Mouse (Mus musculus): ENCODE results near the gene Elfn2.

Gene Elfn2

DNA sequence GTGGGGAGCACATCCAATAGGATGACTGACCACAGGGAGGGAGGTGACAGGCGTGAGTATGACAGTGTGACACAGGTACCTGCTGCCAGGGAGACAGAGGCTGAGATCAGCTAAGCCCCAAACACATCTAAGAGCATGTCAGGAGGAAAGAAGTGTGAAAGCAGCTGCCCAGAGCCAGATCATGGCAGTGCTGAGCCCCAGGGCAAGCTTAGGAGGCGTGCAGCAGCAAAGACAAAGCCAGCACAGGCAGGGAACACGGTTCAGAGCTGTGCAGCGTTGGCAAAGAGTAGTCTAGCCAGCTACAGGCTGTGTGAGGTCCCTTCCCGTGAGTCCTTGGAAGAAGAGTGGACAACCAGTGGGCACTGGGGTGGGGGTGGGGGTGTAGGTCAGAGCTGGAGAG is 40.9 kb downstream of the Elfn2 start:
- no peak for DNase-seq

GRCm38 (mm10) chr15:78677015-78677414 is 41.6 kb downstream of the Elfn2 start:
- DNase-seq, result no peak

GRCm38 (mm10) chr15:78674912-78675412 is 43.6 kb downstream of the Elfn2 start:
- DNase-seq, result no peak

GRCm38 (mm10) chr15:78673436-78673835 is 45.1 kb downstream of the Elfn2 start:
- no peak for DNase-seq

- peak; percentile 50 for DNase-seq
These were observed 48.2 kb downstream of the Elfn2 start for GRCm38 (mm10) chr15:78670341-78670740.

GRCm38 (mm10) chr15:78669221-78669871 is 49.2 kb downstream of the Elfn2 start:
- DNase-seq, result no peak

- no peak for DNase-seq
These were observed 54.3 kb downstream of the Elfn2 start for GRCm38 (mm10) chr15:78664268-78664667.

GRCm38 (mm10) chr15:78651169-78651568 is 67.4 kb downstream of the Elfn2 start:
- no peak for DNase-seq

DNA sequence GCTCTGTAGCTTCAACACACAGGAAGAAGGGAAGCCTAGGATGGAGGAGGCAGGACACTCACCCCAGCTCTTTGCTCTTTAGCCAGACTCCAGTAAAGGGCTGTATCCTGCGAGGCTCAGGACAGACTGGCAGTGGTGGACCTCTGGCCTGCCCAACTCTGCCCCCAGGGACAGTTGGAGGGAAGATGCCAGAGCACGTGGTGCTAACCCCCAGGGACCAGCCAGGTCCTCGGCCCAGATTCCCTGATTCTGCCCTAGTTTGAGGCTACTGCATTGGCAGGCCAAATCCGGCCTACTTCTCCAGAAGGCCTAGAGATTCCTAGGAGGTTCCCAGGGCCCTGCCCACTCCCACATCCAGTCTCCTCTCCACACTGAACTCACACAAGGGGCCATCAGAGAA is 70.8 kb downstream of the Elfn2 start:
- DNase-seq, result no peak

- no peak for DNase-seq
These were observed 74.0 kb downstream of the Elfn2 start for GRCm38 (mm10) chr15:78644606-78645005.

DNA sequence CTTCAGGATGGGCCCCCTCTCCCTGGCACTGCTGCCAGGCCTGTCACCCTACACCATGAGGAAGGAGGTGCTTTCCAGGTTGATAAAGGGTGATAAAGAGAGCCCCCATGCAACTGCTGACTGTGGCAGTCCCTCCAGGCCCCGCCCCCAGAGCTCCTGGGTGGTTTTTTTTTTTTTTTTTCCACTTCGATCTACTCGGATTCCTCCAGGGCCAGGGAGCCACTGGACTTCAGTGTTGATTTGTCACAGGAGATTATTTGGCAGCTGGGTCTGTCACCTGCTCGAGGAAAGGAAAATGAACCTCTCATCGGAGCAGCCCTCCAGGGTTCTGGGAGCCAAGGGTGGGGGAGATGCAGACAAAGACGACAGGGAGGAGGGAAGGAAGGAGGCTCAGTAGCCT is 74.9 kb downstream of the Elfn2 start:
- peak; percentile 21 for DNase-seq

DNA sequence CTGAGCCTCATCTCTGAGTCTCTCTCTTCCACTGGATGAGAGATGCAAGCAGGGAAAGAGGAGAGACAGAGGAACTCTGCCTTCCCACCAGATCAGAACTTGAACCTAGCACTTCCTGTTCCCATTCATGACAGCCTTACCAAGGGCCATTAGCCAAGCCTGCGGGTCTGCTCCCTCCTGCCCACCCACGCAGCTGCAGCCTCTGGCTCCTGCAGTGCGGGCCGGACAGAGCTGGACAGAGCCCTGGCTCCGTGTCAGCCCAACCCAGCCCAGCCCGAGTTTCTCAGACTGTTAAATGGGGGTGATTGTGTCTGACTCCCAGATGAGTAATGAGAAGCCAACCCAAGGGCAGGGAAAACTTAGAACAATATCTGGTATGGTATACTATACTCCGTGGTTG is 83.3 kb downstream of the Elfn2 start:
- peak; percentile 12 for DNase-seq

GRCm38 (mm10) chr15:78634095-78634737 is 84.4 kb downstream of the Elfn2 start:
- DNase-seq, result peak; percentile 91

GRCm38 (mm10) chr15:78633413-78633812 is 85.2 kb downstream of the Elfn2 start:
- DNase-seq, result peak; percentile 53

GRCm38 (mm10) chr15:78632387-78632786 is 86.2 kb downstream of the Elfn2 start:
- peak; percentile 14 for DNase-seq

- no peak for DNase-seq
These were observed 92.3 kb downstream of the Elfn2 start for GRCm38 (mm10) chr15:78626285-78626684.

GRCm38 (mm10) chr15:78624961-78625360 is 93.6 kb downstream of the Elfn2 start:
- no peak for DNase-seq

DNA sequence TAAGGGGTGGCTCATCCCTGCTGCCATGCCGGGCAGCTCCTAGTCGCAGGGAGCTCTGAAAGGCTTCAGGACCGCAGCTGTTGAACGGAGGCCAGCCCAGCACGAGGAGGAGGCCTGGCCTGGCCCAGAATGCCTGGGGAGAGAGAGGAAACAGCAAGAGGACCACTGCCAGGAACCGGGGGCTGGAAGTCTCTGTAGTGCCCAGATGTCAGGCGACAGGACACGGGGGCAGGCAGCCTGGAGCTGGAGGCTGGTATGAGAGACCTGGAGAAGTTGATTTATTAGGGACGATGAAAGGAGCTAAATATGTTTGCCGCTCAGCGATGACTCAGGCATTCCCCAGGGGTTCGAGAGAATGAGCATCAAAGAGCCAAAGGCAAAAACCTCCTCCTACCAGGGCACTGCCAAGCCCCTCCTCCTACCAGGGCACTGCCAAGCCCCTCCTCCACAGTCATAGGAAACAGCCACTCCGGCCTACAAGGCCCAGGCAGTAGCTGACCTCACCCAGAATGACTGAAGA is 94.1 kb downstream of the Elfn2 start:
- no peak for DNase-seq

GRCm38 (mm10) chr15:78623426-78623825 is 95.1 kb downstream of the Elfn2 start:
- DNase-seq, result peak; percentile 83
